Mouse (Mus musculus) stomach, embryonic 15.5 days (tissue): ENCODE results near the gene Sh2d1b2. TPM values are rescaled to one million over a fixed set of nuclear protein-coding genes. Genes with fewer than 3 reads are reported as not detected.

ENCODE experiments used
- ATAC-seq: fragments of 200-750 bp; cut with Nextera tagmentation; 2 replicates; pipeline ENCODE4 v1.8.0; 2017; ENCODE audit warnings: low read depth, moderate number of reproducible peaks, moderate TSS enrichment; ENCODE audit not compliant: insufficient read depth, low FRiP score
- H3K27ac ChIP-seq: fragments of 300-500 bp; sonication (generic); 2 replicates; pipeline ENCODE4 v1.5.1; 2015; ENCODE audit warnings: mild to moderate bottlenecking, inconsistent platforms
- H3K27me3 ChIP-seq: fragments of 300-500 bp; sonication (generic); replicated peaks from 2 replicates; pipeline ENCODE4 v1.6.1; 2015; ENCODE audit warnings: inconsistent platforms
- H3K36me3 ChIP-seq: fragments of 300-500 bp; sonication (generic); 2 replicates; pipeline ENCODE4 v1.6.1; 2015; ENCODE audit warnings: inconsistent platforms
- H3K4me1 ChIP-seq: fragments of 300-500 bp; sonication (generic); 2 replicates; pipeline ENCODE4 v1.6.1; 2015; ENCODE audit warnings: inconsistent platforms
- H3K4me2 ChIP-seq: fragments of 300-500 bp; sonication (generic); 2 replicates; pipeline ENCODE4 v1.6.1; 2015; ENCODE audit warnings: mild to moderate bottlenecking, inconsistent platforms
- H3K4me3 ChIP-seq: fragments of 300-500 bp; sonication (generic); replicated peaks from 2 replicates; pipeline ENCODE4 v1.5.1; 2015; ENCODE audit warnings: inconsistent platforms
- H3K9ac ChIP-seq: fragments of 300-500 bp; sonication (generic); 2 replicates; pipeline ENCODE4 v1.6.1; 2015; ENCODE audit warnings: inconsistent platforms
- H3K9me3 ChIP-seq: fragments of 300-500 bp; sonication (generic); 2 replicates; pipeline ENCODE4 v1.6.1; 2016; ENCODE audit warnings: inconsistent platforms
- WGBS: fragments of 180-500 bp; shearing (Covaris S2); methylation state at CpG from one replicate; pipeline ENCODE4 v1.1.7; 2015; 5-methylcytosine and 5-hydroxymethylcytosine counted together
- polyA plus RNA-seq: library from polyadenylated mRNA; unstranded; fragments of >200 nt; fragmentation: Nextera tagmentation; extraction: Ambion mirVana; gene quantifications from 2 replicates; pipeline ENCODE4 v1.2.1, GENCODE M21; 2015

The Sh2d1b2 gene
- polyA plus RNA-seq, 1 experiment from 2014 or later: not detected

- H3K9ac ChIP-seq: no peak overlapping the region
- no peaks in the 10 kb centered on the region for H3K9me3 ChIP-seq
- no peaks in the 10 kb centered on the region for H3K27me3 ChIP-seq
- H3K27ac ChIP-seq: no peak overlapping the region
- WGBS: 34% methylated on average over 9 of the region's 9 CpGs
- no peak for ATAC-seq
- H3K4me2 ChIP-seq: peak overlapping the region; percentile 23; the same call in 1 of the 2 replicates
- no peak overlapping the region for H3K4me3 ChIP-seq
- H3K4me1 ChIP-seq: no peaks in the 10 kb centered on the region
- H3K36me3 ChIP-seq: no peaks in the 10 kb centered on the region
These were observed 59.8 kb downstream of the Sh2d1b2 start for GRCm38 (mm10) chr1:170292239-170292951.

- Histone ChIP-seq H3K4me1 (no peaks in the 10 kb centered on the region), H3K4me3 (no peak overlapping the region), H3K9ac (no peak overlapping the region), H3K4me2 (no peak overlapping the region), H3K27me3 (no peaks in the 10 kb centered on the region), H3K27ac (no peak overlapping the region), H3K36me3 (no peaks in the 10 kb centered on the region), H3K9me3 (no peaks in the 10 kb centered on the region)
- ATAC-seq: no peak
- 77% methylated on average over 5 of the region's 5 CpGs for WGBS
These were observed 60.7 kb downstream of the Sh2d1b2 start for GRCm38 (mm10) chr1:170293257-170293656.

GRCm38 (mm10) chr1:170294786-170295570 lies 62.4 kb downstream of the Sh2d1b2 start:
- Histone ChIP-seq H3K4me2 (no peak overlapping the region), H3K36me3 (no peaks in the 10 kb centered on the region), H3K9me3 (no peaks in the 10 kb centered on the region), H3K4me1 (no peaks in the 10 kb centered on the region), H3K27ac (no peak overlapping the region), H3K9ac (no peak overlapping the region), H3K27me3 (no peaks in the 10 kb centered on the region), H3K4me3 (no peak overlapping the region)
- no peak for ATAC-seq
- WGBS: 63% methylated on average over 15 of the region's 15 CpGs

- H3K9me3 ChIP-seq: no peaks in the 10 kb centered on the region
- H3K27me3 ChIP-seq: no peaks in the 10 kb centered on the region
- 77% methylated on average over 4 of the region's 4 CpGs for WGBS
- H3K4me2 ChIP-seq: no peak overlapping the region
- H3K4me1 ChIP-seq: no peaks in the 10 kb centered on the region
- no peak for ATAC-seq
- no peak overlapping the region for H3K27ac ChIP-seq
- no peaks in the 10 kb centered on the region for H3K36me3 ChIP-seq
- H3K4me3 ChIP-seq: no peak overlapping the region
- H3K9ac ChIP-seq: no peak overlapping the region
These were observed 66.9 kb downstream of the Sh2d1b2 start for GRCm38 (mm10) chr1:170299496-170299895.

GRCm38 (mm10) chr1:170301686-170302085 lies 69.1 kb downstream of the Sh2d1b2 start:
- no peaks in the 10 kb centered on the region for H3K4me1 ChIP-seq
- H3K27ac ChIP-seq: no peak overlapping the region
- WGBS: 89% methylated on average over 9 of the region's 9 CpGs
- no peaks in the 10 kb centered on the region for H3K36me3 ChIP-seq
- no peak overlapping the region for H3K4me2 ChIP-seq
- ATAC-seq: no peak
- no peaks in the 10 kb centered on the region for H3K27me3 ChIP-seq
- H3K9ac ChIP-seq: no peak overlapping the region
- no peaks in the 10 kb centered on the region for H3K9me3 ChIP-seq
- H3K4me3 ChIP-seq: no peak overlapping the region

- H3K27ac ChIP-seq: no peak overlapping the region
- no peaks in the 10 kb centered on the region for H3K36me3 ChIP-seq
- no peaks in the 10 kb centered on the region for H3K4me1 ChIP-seq
- H3K27me3 ChIP-seq: no peaks in the 10 kb centered on the region
- no peak overlapping the region for H3K9ac ChIP-seq
- no peak overlapping the region for H3K4me3 ChIP-seq
- 84% methylated on average over 6 of the region's 6 CpGs for WGBS
- H3K9me3 ChIP-seq: no peaks in the 10 kb centered on the region
- no peak for ATAC-seq
- no peak overlapping the region for H3K4me2 ChIP-seq
These were observed 69.9 kb downstream of the Sh2d1b2 start for GRCm38 (mm10) chr1:170302456-170302855.

- Histone ChIP-seq H3K9ac (no peak overlapping the region), H3K27ac (no peak overlapping the region), H3K4me1 (no peaks in the 10 kb centered on the region), H3K4me2 (no peak overlapping the region), H3K9me3 (no peaks in the 10 kb centered on the region), H3K36me3 (no peaks in the 10 kb centered on the region), H3K4me3 (no peak overlapping the region), H3K27me3 (no peaks in the 10 kb centered on the region)
- no peak for ATAC-seq
- 84% methylated on average over 6 of the region's 6 CpGs for whole genome bisulfite sequencing
These were observed 70.6 kb downstream of the Sh2d1b2 start for GRCm38 (mm10) chr1:170303103-170303502.

Other genes with a start within 250 kb of the Sh2d1b2 start
- gene Ddr2, start 122.0 kb upstream of the Sh2d1b2 start, polyA plus RNA-seq: 47.4 and 48.6 TPM in 2 replicates
- 52.5 and 57.4 TPM in 2 replicates for gene Uap1, start 57.8 kb upstream of the Sh2d1b2 start, polyA plus RNA-seq
- 8.0 and 8.4 TPM in 2 replicates for gene Uhmk1, start 17.4 kb upstream of the Sh2d1b2 start, polyA plus RNA-seq
- 0.46 and 0.50 TPM in 2 replicates for gene Sh2d1b1, start 44.6 kb downstream of the Sh2d1b2 start, polyA plus RNA-seq
- gene Gm7694, start 73.6 kb downstream of the Sh2d1b2 start, polyA plus RNA-seq: 3.9 and 4.4 TPM in 2 replicates
- 1.7 and 1.9 TPM in 2 replicates for gene Spata46, start 76.1 kb downstream of the Sh2d1b2 start, polyA plus RNA-seq